Mouse (Mus musculus): ENCODE measurements around the gene Cers6.

- no peak for TF ChIP-seq CTCF (conservative IDR thresholded peaks at IDR 0.05; ENCODE audit: low read length)
- TF ChIP-seq POU5F1 (IDR thresholded peaks at IDR 0.05; ENCODE audit: borderline replicate concordance, low read length) = no peak
Measured at GRCm38 (mm10) chr2:69014241-69014640, 153.0 kb downstream of the Cers6 start.

Measured in E14TG2a.4 (cell line).